Mouse (Mus musculus): ENCODE measurements at regions not wholly inside any gene's neighbourhood (a gene's known extent, or its start where the extent isn't known, plus 50 kb on each side); places are given as distances from the start of the nearest gene placed in this dataset.

GRCm38 (mm10) chr13:105387016-105387772 lies 56.2 kb upstream of the Htr1a start:
- TF ChIP-seq CTCF (IDR thresholded peaks at IDR 0.05; ENCODE audit: low read depth, low read length) = no peak
- no peak for TF ChIP-seq POLR2A (IDR thresholded peaks at IDR 0.05; ENCODE audit: insufficient read depth, low read length)
